Mouse (Mus musculus): ENCODE data around the gene Hspa14.

DNA sequence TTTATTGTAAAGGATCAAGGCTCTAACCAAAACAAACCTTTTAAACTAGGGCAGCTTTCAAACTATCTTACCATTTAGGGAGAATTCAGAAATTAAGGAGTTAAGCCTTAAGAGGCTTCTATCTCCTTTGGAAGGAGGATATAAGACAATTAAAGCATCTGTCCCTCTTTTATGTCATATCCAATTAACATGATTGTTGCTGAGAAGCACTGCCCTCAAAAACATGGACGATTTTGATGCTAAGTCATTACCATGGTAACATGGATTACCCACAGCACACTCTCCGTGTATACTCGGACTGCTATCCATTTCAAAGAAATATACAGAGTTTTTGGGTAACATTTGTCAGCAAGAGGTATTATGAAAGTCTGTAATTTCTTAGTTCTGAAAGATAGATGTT, 22.8 kb downstream of the Hspa14 start:
- TF ChIP-seq POLR2A (IDR thresholded peaks at IDR 0.05; ENCODE audit: borderline replicate concordance, insufficient read depth, low read length), result no peak
- no peak for TF ChIP-seq CTCF (IDR thresholded peaks at IDR 0.05; ENCODE audit: borderline replicate concordance, insufficient read depth, low read depth, low read length)

Data from cerebellum, adult 2 months (tissue).